Comparison of ENCODE assay signal across 30 mouse cellular contexts in genomic region chr3:65847158-65847787, GRCm38 (mm10).
A peak's percentile ranks its signal among the peaks of the same experiment; 100 is the strongest.
DNase-seq lines count a peak whose midpoint lies in the region; ATAC-seq and TF ChIP-seq lines count a peak whose summit lies in the region.
"Had no signal": no experiment of that assay in that cellular context is flagged by ENCODE, and none has a peak within 500 bp of the region (broad histone marks: within the 10 kb centered on the region; RNA-seq: fewer than 3 reads in every experiment).

No protein-coding gene starts in this region.

- no peak for DNase-seq in hindbrain, embryonic 10.5 days (ENCODE audit: low spot score)
- no peak for DNase-seq in lung, postnatal 0 days (ENCODE audit: low spot score)
- DNase-seq in NIH3T3 (ENCODE audit: low read depth): peak; percentile 52
- DNase-seq in cerebellum, adult 9-10 months: no peak
- DNase-seq in cerebellum, postnatal 14 days: no peak
- DNase-seq: adrenal gland, postnatal 10 days; cerebellum, adult 11 months; gastrocnemius, postnatal 14 days; heart, adult 18-20 months; heart, postnatal 14 days; kidney, adult 9 months; layer of hippocampus, adult 9-11 months; liver, embryonic 13.5 days; lung, adult 18-20 months; right cerebral cortex, postnatal 4 days; thymus, postnatal 14 days had no signal

- TF ChIP-seq EP300 in lung, postnatal 0 days (IDR thresholded peaks at IDR 0.05): no peak

- H3K27me3 ChIP-seq in hindbrain, embryonic 10.5 days (ENCODE audit: insufficient read depth, poor library complexity, severe bottlenecking): no peaks in the 10 kb centered on the region
- H3K27me3 ChIP-seq in hindbrain, embryonic 13.5 days: no peaks in the 10 kb centered on the region
- H3K27me3 ChIP-seq in lung, embryonic 16.5 days (ENCODE audit: control insufficient read depth, insufficient read depth, low read depth, low read length): no peaks in the 10 kb centered on the region
- H3K27me3 ChIP-seq in lung, postnatal 0 days (replicated peaks; ENCODE audit: insufficient read depth, low read length): no peaks in the 10 kb centered on the region
- H3K27me3 ChIP-seq: CH12.LX; heart, embryonic 13.5 days; limb, embryonic 12.5 days; liver, embryonic 13.5 days; neural tube, embryonic 13.5 days; Patski had no signal

- H3K9me3 ChIP-seq in hindbrain, embryonic 10.5 days: no peaks in the 10 kb centered on the region
- H3K9me3 ChIP-seq in hindbrain, embryonic 13.5 days: no peaks in the 10 kb centered on the region
- no peaks in the 10 kb centered on the region for H3K9me3 ChIP-seq in lung, embryonic 16.5 days (ENCODE audit: control insufficient read depth, low read length)
- no peaks in the 10 kb centered on the region for H3K9me3 ChIP-seq in lung, postnatal 0 days (ENCODE audit: low read length)
- H3K9me3 ChIP-seq: heart, embryonic 13.5 days; limb, embryonic 12.5 days; liver, embryonic 13.5 days; midbrain, embryonic 10.5 days; neural tube, embryonic 13.5 days had no signal

- no peaks in the 10 kb centered on the region for H3K4me1 ChIP-seq in hindbrain, embryonic 10.5 days (replicated peaks)
- peaks cover 7% of the 10 kb centered on the region; the same call in 1 of the 2 replicates for H3K4me1 ChIP-seq in hindbrain, embryonic 13.5 days (replicated peaks)
- peaks cover 32% of the 10 kb centered on the region for H3K4me1 ChIP-seq in lung, embryonic 16.5 days (replicated peaks; ENCODE audit: control insufficient read depth, insufficient read depth, low read length)
- H3K4me1 ChIP-seq in lung, postnatal 0 days (ENCODE audit: insufficient read depth, low read depth, low read length): peaks cover 5% of the 10 kb centered on the region; the same call in 1 of the 2 replicates
- H3K4me1 ChIP-seq: limb, embryonic 12.5 days; midbrain, embryonic 10.5 days had no signal

- no peak overlapping the region for H3K9ac ChIP-seq in hindbrain, embryonic 13.5 days
- no peak overlapping the region for H3K9ac ChIP-seq in lung, embryonic 16.5 days (ENCODE audit: low read length)
- no peak overlapping the region for H3K9ac ChIP-seq in lung, postnatal 0 days (replicated peaks; ENCODE audit: low read depth)
- H3K9ac ChIP-seq: heart, embryonic 13.5 days; hindbrain, embryonic 14.5 days; limb, embryonic 12.5 days; liver, embryonic 13.5 days; neural tube, embryonic 13.5 days had no signal

- H3K4me3 ChIP-seq in hindbrain, embryonic 10.5 days: no peak overlapping the region
- H3K4me3 ChIP-seq in hindbrain, embryonic 13.5 days: no peak overlapping the region
- H3K4me3 ChIP-seq in lung, embryonic 16.5 days (ENCODE audit: low read length): no peak overlapping the region
- H3K4me3 ChIP-seq in lung, postnatal 0 days (ENCODE audit: low read depth, low read length): no peak overlapping the region
- H3K4me3 ChIP-seq: heart, embryonic 13.5 days; limb, embryonic 12.5 days; liver, embryonic 13.5 days; midbrain, embryonic 10.5 days; neural tube, embryonic 13.5 days had no signal

- 0 out of 2 replicates have a peak overlapping the region, but pooled peaks have one; percentile 12 for H3K27ac ChIP-seq in hindbrain, embryonic 10.5 days
- H3K27ac ChIP-seq in hindbrain, embryonic 13.5 days: no peak overlapping the region
- H3K27ac ChIP-seq in lung, embryonic 16.5 days (ENCODE audit: low read length): no peak overlapping the region
- no peak overlapping the region for H3K27ac ChIP-seq in lung, postnatal 0 days (ENCODE audit: low read length)
- H3K27ac ChIP-seq: heart, embryonic 13.5 days; hindbrain, embryonic 14.5 days; limb, embryonic 12.5 days; liver, embryonic 13.5 days; macrophage; midbrain, embryonic 10.5 days; neural tube, embryonic 13.5 days had no signal

- no peak overlapping the region for H3K4me2 ChIP-seq in hindbrain, embryonic 13.5 days
- no peak overlapping the region for H3K4me2 ChIP-seq in lung, embryonic 16.5 days (ENCODE audit: low read depth, low read length)
- no peak overlapping the region for H3K4me2 ChIP-seq in lung, postnatal 0 days (replicated peaks; ENCODE audit: low read depth, low read length)
- H3K4me2 ChIP-seq: heart, embryonic 13.5 days; hindbrain, embryonic 14.5 days; limb, embryonic 12.5 days; liver, embryonic 13.5 days; neural tube, embryonic 13.5 days had no signal

- no peak for ATAC-seq in hindbrain, embryonic 13.5 days (ENCODE audit: low FRiP score)
- peak; percentile 51; the same call in 1 of the 2 replicates for ATAC-seq in lung, embryonic 16.5 days (ENCODE audit: low read depth)
- ATAC-seq in lung, postnatal 0 days: no peak
- ATAC-seq in common myeloid progenitor, adult 5-6 weeks (replicated peaks; ENCODE audit: low read depth, poor library complexity, severe bottlenecking): peak; percentile 67
- ATAC-seq: forebrain, embryonic 14.5 days; intestine, postnatal 0 days; midbrain, embryonic 16.5 days; Patski had no signal

- no peak for TF ChIP-seq CTCF in lung, postnatal 0 days (IDR thresholded peaks at IDR 0.05)

- WGBS in hindbrain, embryonic 10.5 days: 84% methylated on average over 4 of the region's 4 CpGs
- 86% methylated on average over 4 of the region's 4 CpGs for WGBS in hindbrain, embryonic 13.5 days
- WGBS in lung, embryonic 16.5 days: 54% methylated on average over 4 of the region's 4 CpGs
- WGBS in lung, postnatal 0 days: 67% methylated on average over 4 of the region's 4 CpGs

- H3K36me3 ChIP-seq in hindbrain, embryonic 10.5 days: no peaks in the 10 kb centered on the region
- H3K36me3 ChIP-seq in hindbrain, embryonic 13.5 days: no peaks in the 10 kb centered on the region
- H3K36me3 ChIP-seq in lung, embryonic 16.5 days (ENCODE audit: control insufficient read depth, insufficient read depth, low read length): no peaks in the 10 kb centered on the region
- H3K36me3 ChIP-seq in lung, postnatal 0 days (ENCODE audit: insufficient read depth, low read length): no peaks in the 10 kb centered on the region
- H3K36me3 ChIP-seq: heart, embryonic 13.5 days; limb, embryonic 12.5 days; liver, embryonic 13.5 days; midbrain, embryonic 10.5 days; neural tube, embryonic 13.5 days had no signal

Comparison
In these comparisons a context has a peak if more than half of its experiments do, and no peak if none do; other contexts are left out.
1. ATAC-seq: peak in lung, embryonic 16.5 days (single experiment) and common myeloid progenitor, adult 5-6 weeks (single experiment); none in hindbrain, embryonic 13.5 days (single experiment) and lung, postnatal 0 days (single experiment).